Comparison of ENCODE assay signal across 26 mouse cellular contexts in the genomic region with DNA sequence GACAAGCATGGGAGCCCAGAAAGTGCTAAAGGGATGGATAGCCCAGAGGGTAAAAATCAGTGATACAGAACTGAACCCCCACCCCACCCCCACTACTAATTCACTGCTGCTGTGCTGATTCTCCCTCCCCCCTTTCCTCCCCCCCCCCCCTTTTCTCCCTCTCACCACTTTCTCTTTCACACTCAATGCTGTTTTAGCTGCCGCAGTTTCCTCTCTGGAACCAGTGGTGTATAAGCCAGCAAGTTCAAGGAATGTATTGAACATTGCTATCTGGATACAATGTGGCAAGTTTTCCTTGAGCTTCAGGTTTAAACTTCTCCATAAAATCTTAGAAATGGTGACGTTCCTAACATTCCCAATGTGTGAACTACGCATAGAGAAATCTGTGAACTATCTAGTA. TPM values are rescaled to one million over a fixed set of nuclear protein-coding genes. Genes with fewer than 3 reads are reported as not detected.
DNase-seq lines count a peak whose midpoint lies in the region; ATAC-seq and TF ChIP-seq lines count a peak whose summit lies in the region.
"Had no signal": no experiment of that assay in that cellular context is flagged by ENCODE, and none has a peak within 500 bp of the region (broad histone marks: within the 10 kb centered on the region; RNA-seq: fewer than 3 reads in every experiment).

No protein-coding gene starts in this region.

- 94% methylated on average over 3 of the region's 3 CpGs for WGBS in hindbrain, postnatal 0 days
- 98% methylated on average over 3 of the region's 3 CpGs for WGBS in midbrain, embryonic 16.5 days
- 88% methylated on average over 3 of the region's 3 CpGs for WGBS in lung, adult 2 months

- peak; percentile 54 for DNase-seq in CD4-positive, CD25-positive, alpha-beta regulatory T cell, adult 2 months (ENCODE audit: low read depth, low spot score)
- no peak for DNase-seq in cerebellum, postnatal 14 days
- DNase-seq in hindbrain, postnatal 0 days (ENCODE audit: low spot score): no peak
- no peak for DNase-seq in lung, adult 2 months
- DNase-seq: adrenal gland, adult 2 months; adrenal gland, postnatal 14 days; adrenal gland, postnatal 36 days; cerebellum, adult 11-12 months; cerebellum, adult 2 months; cerebellum, adult 9-10 months; cerebellum, postnatal 10 days; cerebellum, postnatal 36 days; embryo, embryonic 11 days had no signal

- no peak for TF ChIP-seq POLR2A in lung, adult 2 months (IDR thresholded peaks at IDR 0.05; ENCODE audit: borderline replicate concordance, extremely low read depth, low read depth, low read length)

- H3K27ac ChIP-seq in hindbrain, postnatal 0 days: no peak overlapping the region
- no peak overlapping the region for H3K27ac ChIP-seq in midbrain, embryonic 16.5 days (ENCODE audit: low read length)
- H3K27ac ChIP-seq: embryonic facial prominence, embryonic 13.5 days; embryonic facial prominence, embryonic 15.5 days; forebrain, embryonic 10.5 days; forebrain, embryonic 12.5 days had no signal

- no peaks in the 10 kb centered on the region for H3K9me3 ChIP-seq in hindbrain, postnatal 0 days (ENCODE audit: low read length)
- no peaks in the 10 kb centered on the region for H3K9me3 ChIP-seq in midbrain, embryonic 16.5 days (replicated peaks; ENCODE audit: control insufficient read depth, low read length, poor library complexity, severe bottlenecking)
- H3K9me3 ChIP-seq: embryonic facial prominence, embryonic 13.5 days; embryonic facial prominence, embryonic 15.5 days; forebrain, embryonic 10.5 days; forebrain, embryonic 12.5 days; G1E had no signal

- no peak overlapping the region for H3K9ac ChIP-seq in hindbrain, postnatal 0 days (replicated peaks; ENCODE audit: low read length)
- no peak overlapping the region for H3K9ac ChIP-seq in midbrain, embryonic 16.5 days (ENCODE audit: low read depth, low read length)
- H3K9ac ChIP-seq: embryonic facial prominence, embryonic 13.5 days; embryonic facial prominence, embryonic 15.5 days; forebrain, embryonic 12.5 days had no signal

- no peaks in the 10 kb centered on the region for H3K27me3 ChIP-seq in hindbrain, postnatal 0 days (ENCODE audit: insufficient read depth, low read length)
- H3K27me3 ChIP-seq in midbrain, embryonic 16.5 days (ENCODE audit: control insufficient read depth, insufficient read depth, low read depth, low read length): no peaks in the 10 kb centered on the region
- H3K27me3 ChIP-seq: CH12.LX; embryonic facial prominence, embryonic 13.5 days; embryonic facial prominence, embryonic 15.5 days; forebrain, embryonic 12.5 days; Patski had no signal

- no peaks in the 10 kb centered on the region for H3K4me1 ChIP-seq in hindbrain, postnatal 0 days (ENCODE audit: insufficient read depth, low read length)
- H3K4me1 ChIP-seq in midbrain, embryonic 16.5 days (ENCODE audit: control insufficient read depth, insufficient read depth, low read length): no peaks in the 10 kb centered on the region
- H3K4me1 ChIP-seq in lung, adult 2 months (ENCODE audit: control insufficient read depth, insufficient read depth, low read length): no peaks in the 10 kb centered on the region
- H3K4me1 ChIP-seq: embryonic facial prominence, embryonic 13.5 days; embryonic facial prominence, embryonic 15.5 days had no signal

- H3K36me3 ChIP-seq in hindbrain, postnatal 0 days (ENCODE audit: insufficient read depth, low read length): no peaks in the 10 kb centered on the region
- no peaks in the 10 kb centered on the region for H3K36me3 ChIP-seq in midbrain, embryonic 16.5 days (ENCODE audit: control insufficient read depth, insufficient read depth, low read length)
- H3K36me3 ChIP-seq: embryonic facial prominence, embryonic 13.5 days; embryonic facial prominence, embryonic 15.5 days; forebrain, embryonic 10.5 days; forebrain, embryonic 12.5 days; G1E had no signal

- H3K4me2 ChIP-seq in hindbrain, postnatal 0 days (ENCODE audit: low read depth, low read length): no peak overlapping the region
- H3K4me2 ChIP-seq in midbrain, embryonic 16.5 days (ENCODE audit: low read length): no peak overlapping the region
- H3K4me2 ChIP-seq: embryonic facial prominence, embryonic 13.5 days; embryonic facial prominence, embryonic 15.5 days; forebrain, embryonic 12.5 days had no signal

- no peak overlapping the region for H3K4me3 ChIP-seq in hindbrain, postnatal 0 days (ENCODE audit: low read length)
- no peak overlapping the region for H3K4me3 ChIP-seq in midbrain, embryonic 16.5 days (ENCODE audit: low read depth, low read length)
- H3K4me3 ChIP-seq in lung, adult 2 months (replicated peaks; ENCODE audit: extremely low read depth, low read depth, low read length): no peak overlapping the region
- H3K4me3 ChIP-seq: embryonic facial prominence, embryonic 13.5 days; embryonic facial prominence, embryonic 15.5 days; erythroblast, embryonic 14.5 days; forebrain, embryonic 10.5 days; forebrain, embryonic 12.5 days had no signal

- peak; percentile 22 for ATAC-seq in activated CD4-positive, CD25-positive, alpha-beta regulatory T cell, adult 4 months
- peak; percentile 21 for ATAC-seq in inflammation-experienced regulatory T-cells, adult 6 months
- ATAC-seq in hindbrain, postnatal 0 days: no peak
- ATAC-seq in midbrain, embryonic 16.5 days: no peak
- ATAC-seq: forebrain, embryonic 14.5 days; forebrain, embryonic 16.5 days; Patski had no signal

- no peak for TF ChIP-seq CTCF in hindbrain, postnatal 0 days (IDR thresholded peaks at IDR 0.05; ENCODE audit: low read depth)
- TF ChIP-seq CTCF in lung, adult 2 months (IDR thresholded peaks at IDR 0.05; ENCODE audit: insufficient read depth, low read length): no peak

RNA-seq across cellular contexts. Expression of gene Pcgf5, which starts 34.8 kb away (rescaled TPM):
- 10 to 100 TPM; 37.7 to 39.7 TPM for polyA plus RNA-seq in activated CD4-positive, CD25-positive, alpha-beta regulatory T cell, adult 4 months (2017; shearing (Covaris generic))
- polyA plus RNA-seq in inflammation-experienced regulatory T-cells, adult 6 months (2017; shearing (Covaris generic)): 10 to 100 TPM; 26.3 to 55.8 (median 46.6) TPM
- 2.9 and 8.5 TPM in 2 replicates for total RNA-seq in hindbrain, postnatal 0 days (2014; rRNA removed)
- polyA plus RNA-seq in hindbrain, postnatal 0 days (2015; fragmentation: Nextera tagmentation; extraction: Ambion mirVana): 7.6 and 7.7 TPM in 2 replicates
- 7.4 and 7.8 TPM in 2 replicates for polyA plus RNA-seq in midbrain, embryonic 16.5 days (2015; fragmentation: Nextera tagmentation; extraction: Ambion mirVana)
- polyA plus RNA-seq in lung, adult 2 months (2012; rRNA removed): 6.6 and 8.7 TPM in 2 replicates

Comparison
In these comparisons a context has a peak if more than half of its experiments do, and no peak if none do; other contexts are left out.
1. ATAC-seq: peak in activated CD4-positive, CD25-positive, alpha-beta regulatory T cell, adult 4 months (single experiment) and inflammation-experienced regulatory T-cells, adult 6 months (single experiment); none in hindbrain, postnatal 0 days (single experiment) and midbrain, embryonic 16.5 days (single experiment).